8 mouse cellular contexts compared by ENCODE assay signal in the genomic region with DNA sequence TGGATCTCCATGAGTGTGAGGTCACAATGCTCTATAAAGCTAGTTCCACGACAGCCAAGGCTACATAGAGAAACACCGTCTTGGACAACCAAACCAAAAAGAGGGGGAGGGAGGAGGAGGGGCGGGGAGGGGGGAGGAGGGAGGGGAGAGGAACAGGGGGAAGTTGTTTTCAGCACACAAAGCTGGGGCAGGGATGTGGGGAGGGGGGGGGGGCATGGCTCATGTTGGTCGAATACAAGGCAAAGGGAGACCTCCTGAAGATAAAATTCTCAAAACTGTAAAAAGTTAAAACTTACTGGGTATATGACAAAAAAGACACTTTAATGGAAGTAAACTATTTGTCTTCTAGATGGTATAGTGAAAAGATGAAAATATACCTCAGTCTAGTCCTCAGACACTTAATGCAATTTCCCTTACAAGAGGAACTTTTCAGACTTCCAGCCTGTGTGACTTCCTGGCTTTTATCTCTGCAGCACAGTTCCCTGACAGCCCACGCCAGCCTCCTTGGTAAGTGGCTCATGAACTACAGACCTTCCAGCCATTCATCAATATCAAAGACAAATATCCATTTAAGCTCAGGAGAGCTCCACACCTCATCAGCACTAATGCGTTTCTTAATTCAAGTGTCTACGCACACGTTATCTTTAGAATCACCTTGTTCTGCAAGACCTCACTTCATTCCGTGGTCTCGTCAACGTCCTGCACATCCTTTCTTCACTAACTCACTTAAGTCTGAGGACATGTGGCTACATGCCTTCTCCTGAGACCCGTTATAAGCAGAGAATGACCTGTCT. TPM values are rescaled to one million over a fixed set of nuclear protein-coding genes. Genes with fewer than 3 reads are reported as not detected.
A peak's percentile ranks its signal among the peaks of the same experiment; 100 is the strongest.
DNase-seq lines count a peak whose midpoint lies in the region; ATAC-seq and TF ChIP-seq lines count a peak whose summit lies in the region.

No protein-coding gene starts in this region.

- H3K27ac ChIP-seq in kidney, adult 2 months (ENCODE audit: insufficient read depth, low read depth, low read length) = 0 out of 2 replicates have a peak overlapping the region, but pooled peaks have one; percentile 24
- 0 out of 2 replicates have a peak overlapping the region, but pooled peaks have one; percentile 10 for H3K27ac ChIP-seq in CH12.LX (ENCODE audit: insufficient read depth, low read depth)
- no peak overlapping the region for H3K27ac ChIP-seq in intestine, embryonic 16.5 days (ENCODE audit: low read length)
- H3K27ac ChIP-seq in stomach, embryonic 15.5 days = no peak overlapping the region

- H3K4me1 ChIP-seq in kidney, adult 2 months (ENCODE audit: control insufficient read depth, insufficient read depth, low read length) = no peaks in the 10 kb centered on the region; the same call in 1 of the 2 replicates
- peaks cover 4 to 34% of the 10 kb centered on the region in 2 experiments; a peak in 3 of 4 replicates for H3K4me1 ChIP-seq in CH12.LX (ENCODE audit: control insufficient read depth in 1 of 2, insufficient read depth in 2 of 2)
- no peaks in the 10 kb centered on the region for H3K4me1 ChIP-seq in intestine, embryonic 16.5 days (ENCODE audit: control insufficient read depth, insufficient read depth, low read length)
- H3K4me1 ChIP-seq in stomach, embryonic 15.5 days = no peaks in the 10 kb centered on the region

- dilution Hi-C loops in CH12.LX (cut with MboI; ENCODE audit: extremely low pct_ligation_motif_present, extremely low pct_unique_long_range_greater_than_20kb, low sequenced_read_pairs) = no loop called here

- no peak for TF ChIP-seq EP300 in CH12.LX (IDR thresholded peaks at IDR 0.05; ENCODE audit: low read length)

- H3K4me3 ChIP-seq in kidney, adult 2 months (ENCODE audit: insufficient read depth, low read depth, low read length) = peak overlapping the region; percentile 28; the same call in 1 of the 2 replicates
- H3K4me3 ChIP-seq in CH12.LX (replicated peaks in 1 of 3; ENCODE audit: low read depth in 2 of 3, low read length in 2 of 3, poor library complexity in 1 of 3) = peak overlapping the region; percentile 73 to 99 (median 80)
- peak overlapping the region; percentile 57 for H3K4me3 ChIP-seq in intestine, embryonic 16.5 days (ENCODE audit: low read length)
- peak overlapping the region; percentile 70 for H3K4me3 ChIP-seq in stomach, embryonic 15.5 days (replicated peaks)

- H3K4me2 ChIP-seq in CH12.LX (ENCODE audit: insufficient read depth, low read depth, poor library complexity, severe bottlenecking) = peak overlapping the region; percentile 63
- peak overlapping the region; percentile 80 for H3K4me2 ChIP-seq in intestine, embryonic 16.5 days (ENCODE audit: low read depth, low read length)
- peak overlapping the region; percentile 83 for H3K4me2 ChIP-seq in stomach, embryonic 15.5 days

- TF ChIP-seq POLR2A in kidney, adult 2 months (IDR thresholded peaks at IDR 0.05; ENCODE audit: low read depth, low read length) = no peak
- TF ChIP-seq POLR2A in CH12.LX (IDR thresholded peaks at IDR 0.05; ENCODE audit: low read depth, low read length) = no peak

- 61% methylated on average over 11 of the region's 12 CpGs for WGBS in kidney, adult 2 months
- 56% methylated on average over 12 of the region's 12 CpGs for WGBS in intestine, embryonic 16.5 days
- WGBS in stomach, embryonic 15.5 days = 27% methylated on average over 11 of the region's 12 CpGs

- DNase-seq in kidney, adult 2 months = no peak
- no peak for DNase-seq in kidney, postnatal 14 days
- no peak for DNase-seq in CH12.LX (ENCODE audit: extremely low read depth)
- peak; percentile 57 for DNase-seq in c-Kit-positive CD71-positive TER-119-positive erythroid progenitor cells, embryonic 14.5 days (ENCODE audit: low spot score)
- DNase-seq in gastrocnemius, postnatal 4 days (ENCODE audit: low spot score in 2 of 2) = no peak

- TF ChIP-seq CTCF in kidney, adult 2 months (conservative IDR thresholded peaks at IDR 0.05; ENCODE audit: insufficient read depth, insufficient read length, low read depth, low read length) = no peak
- no peak for TF ChIP-seq CTCF in CH12.LX (conservative IDR thresholded peaks at IDR 0.05 in 1 of 2, IDR thresholded peaks at IDR 0.05 in 1 of 2; ENCODE audit: low read depth in 2 of 2, low read length in 2 of 2)

- no peaks in the 10 kb centered on the region for H3K79me2 ChIP-seq in CH12.LX (replicated peaks; ENCODE audit: control insufficient read depth, extremely low read depth, insufficient read depth, poor library complexity, severe bottlenecking)

- in situ Hi-C loops in CH12.LX (cut with MboI; ENCODE audit: low pct_ligation_motif_present, low pct_unique_long_range_greater_than_20kb, low sequenced_read_pairs) = no loop called here

- no peaks in the 10 kb centered on the region; the same call in 1 of the 2 replicates for H3K36me3 ChIP-seq in kidney, adult 2 months (ENCODE audit: control insufficient read depth, insufficient read depth, low read length)
- peaks cover 9 to 35% of the 10 kb centered on the region in 2 experiments for H3K36me3 ChIP-seq in CH12.LX (replicated peaks in 1 of 2; ENCODE audit: control insufficient read depth in 1 of 2, insufficient read depth in 1 of 2, low read length in 1 of 2)
- no peaks in the 10 kb centered on the region for H3K36me3 ChIP-seq in intestine, embryonic 16.5 days (ENCODE audit: control insufficient read depth, insufficient read depth, low read length)
- H3K36me3 ChIP-seq in stomach, embryonic 15.5 days = no peaks in the 10 kb centered on the region

- no peaks in the 10 kb centered on the region for H3K27me3 ChIP-seq in kidney, adult 2 months (replicated peaks; ENCODE audit: control insufficient read depth, insufficient read depth, low read length)
- no peaks in the 10 kb centered on the region for H3K27me3 ChIP-seq in CH12.LX (replicated peaks)
- no peaks in the 10 kb centered on the region for H3K27me3 ChIP-seq in intestine, embryonic 16.5 days (replicated peaks; ENCODE audit: control insufficient read depth, insufficient read depth, low read length)
- no peaks in the 10 kb centered on the region for H3K27me3 ChIP-seq in stomach, embryonic 15.5 days (replicated peaks)

- no peak for ATAC-seq in intestine, embryonic 16.5 days
- no peak for ATAC-seq in stomach, embryonic 15.5 days (ENCODE audit: insufficient read depth, low FRiP score, low read depth)
- ATAC-seq in cerebellum, adult (ENCODE audit: insufficient number of reproducible peaks, low FRiP score, low TSS enrichment) = no peak

- peaks cover 3% of the 10 kb centered on the region for H3K9me3 ChIP-seq in CH12.LX (replicated peaks; ENCODE audit: low read length)
- H3K9me3 ChIP-seq in intestine, embryonic 16.5 days (ENCODE audit: control insufficient read depth, low read length) = no peaks in the 10 kb centered on the region
- no peaks in the 10 kb centered on the region for H3K9me3 ChIP-seq in stomach, embryonic 15.5 days

- TF ChIP-seq RAD21 in CH12.LX (IDR thresholded peaks at IDR 0.05; ENCODE audit: low read depth, low read length) = no peak

- peak overlapping the region; percentile 94 for H3K9ac ChIP-seq in CH12.LX (ENCODE audit: insufficient read depth, low read depth)
- H3K9ac ChIP-seq in intestine, embryonic 16.5 days (ENCODE audit: low read depth, low read length) = no peak overlapping the region
- H3K9ac ChIP-seq in stomach, embryonic 15.5 days = no peak overlapping the region

TF ChIP-seq in CH12.LX, 34 proteins besides CTCF, POLR2A, EP300 and RAD21:
- TF ChIP-seq MAZ (IDR thresholded peaks at IDR 0.05; ENCODE audit: low read depth, low read length) (0 out of 2 replicates have a peak, but pooled peaks have one; percentile 28), SIN3A (IDR thresholded peaks at IDR 0.05; ENCODE audit: low read length) (0 out of 2 replicates have a peak, but pooled peaks have one; percentile 39), E2F4 (IDR thresholded peaks at IDR 0.05; ENCODE audit: insufficient replicate concordance, low read depth, low read length) (no peak), MXI1 (IDR thresholded peaks at IDR 0.05; ENCODE audit: low read depth, low read length) (peak; percentile 39; the same call in 1 of the 2 replicates), MYC (IDR thresholded peaks at IDR 0.05; ENCODE audit: low read depth, low read length) (0 out of 2 replicates have a peak, but pooled peaks have one; percentile 17), MAX (IDR thresholded peaks at IDR 0.05; ENCODE audit: low read length) (peak; percentile 41; the same call in 1 of the 2 replicates), IRF4 (IDR thresholded peaks at IDR 0.05; ENCODE audit: low read depth, low read length) (no peak)

RNA-seq across cellular contexts. Expression of a gene that starts 1.4 kb away (rescaled TPM):
- polyA plus RNA-seq in kidney, adult 2 months (2012; rRNA removed) = 6.4 and 6.6 TPM in 2 replicates
- total RNA-seq in CH12.LX (2012; rRNA removed) (9.5 and 10.5 TPM in 2 replicates), CH12.LX (2014; rRNA removed) (25.8 and 25.9 TPM in 2 replicates)
- 19.4 and 20.6 TPM in 2 replicates for polyA plus RNA-seq in CH12.LX (2012; ENCODE audit: insufficient read length, low read depth)
- polyA plus RNA-seq in intestine, embryonic 16.5 days (2015; fragmentation: Nextera tagmentation; extraction: Ambion mirVana) = 8.3 and 9.3 TPM in 2 replicates
- polyA plus RNA-seq in stomach, embryonic 15.5 days (2015; fragmentation: Nextera tagmentation; extraction: Ambion mirVana) = 14.5 and 15.1 TPM in 2 replicates
- total RNA-seq in gastrocnemius, postnatal 4 days (2021) = 1 to 10 TPM; 5.6 to 6.6 TPM

RNA-seq across cellular contexts. Expression of a gene that starts 39.8 kb away (rescaled TPM):
- polyA plus RNA-seq in kidney, adult 2 months (2012; rRNA removed) = 4.5 and 6.4 TPM in 2 replicates
- total RNA-seq in CH12.LX (2012; rRNA removed) (37.8 and 42.1 TPM in 2 replicates), CH12.LX (2014; rRNA removed) (60.1 and 75.1 TPM in 2 replicates)
- 51.9 and 81.3 TPM in 2 replicates for polyA plus RNA-seq in CH12.LX (2012; ENCODE audit: insufficient read length, low read depth)
- polyA plus RNA-seq in intestine, embryonic 16.5 days (2015; fragmentation: Nextera tagmentation; extraction: Ambion mirVana) = 18.7 and 21.4 TPM in 2 replicates
- polyA plus RNA-seq in stomach, embryonic 15.5 days (2015; fragmentation: Nextera tagmentation; extraction: Ambion mirVana) = 19.3 and 22.0 TPM in 2 replicates
- 1 to 10 TPM; 6.4 to 7.5 TPM for total RNA-seq in gastrocnemius, postnatal 4 days (2021)

Comparison
In these comparisons a context has a peak if more than half of its experiments do, and no peak if none do; other contexts are left out.
1. H3K27ac ChIP-seq: peak in kidney, adult 2 months (single experiment) and CH12.LX (single experiment); none in intestine, embryonic 16.5 days (single experiment) and stomach, embryonic 15.5 days (single experiment).
2. H3K4me3 ChIP-seq: peak in every context shown above with its lines; median percentile 80 in CH12.LX; 70 in stomach, embryonic 15.5 days; 57 in intestine, embryonic 16.5 days; 28 in kidney, adult 2 months.
3. Peak in every context shown above with its lines, with median percentiles within 50 percentile points of each other: H3K4me2 ChIP-seq.